7 mouse cellular contexts compared by ENCODE assay signal in genomic region chr12:46818856-46819347, GRCm38 (mm10). TPM values are rescaled to one million over a fixed set of nuclear protein-coding genes. Genes with fewer than 3 reads are reported as not detected.
DNase-seq lines count a peak whose midpoint lies in the region; ATAC-seq lines count a peak whose summit lies in the region.

Gene Nova1, minus strand, starts transcription at chr12:46818929.

- H3K4me3 ChIP-seq in hindbrain, embryonic 16.5 days (ENCODE audit: low read length): peak within 1 kb of the TSS; percentile 87

- DNase-seq in adrenal gland, adult 18-20 months (ENCODE audit: low spot score in 2 of 2): peak; percentile 54 to 61
- peak; percentile 88 to 90 for DNase-seq in cerebellum, postnatal 25 days
- DNase-seq in gastrocnemius, adult 8-10 months (ENCODE audit: low spot score in 2 of 2): peak; percentile 13 to 46
- peak; percentile 59 to 79 for DNase-seq in left cerebral cortex, adult 8-10 months (ENCODE audit: low spot score in 2 of 2)
- DNase-seq in lung, postnatal 4 days: peak; percentile 61 to 70
- peak; percentile 80 for DNase-seq in right cerebral cortex, postnatal 4 days

- WGBS in hindbrain, embryonic 16.5 days: 0% methylated on average over 16 of the region's 68 CpGs

- H3K4me1 ChIP-seq in hindbrain, embryonic 16.5 days (ENCODE audit: control insufficient read depth, insufficient read depth, low read depth, low read length): no peaks in the 10 kb centered on the region

- H3K27ac ChIP-seq in hindbrain, embryonic 16.5 days (ENCODE audit: low read depth, low read length): peak within 1 kb of the TSS; percentile 99

- H3K27me3 ChIP-seq in hindbrain, embryonic 16.5 days (replicated peaks; ENCODE audit: control insufficient read depth, insufficient read depth, low read length): no peaks in the 10 kb centered on the region

- H3K36me3 ChIP-seq in hindbrain, embryonic 16.5 days (ENCODE audit: control insufficient read depth, insufficient read depth, low read length): no peaks in the 10 kb centered on the region

- peak within 1 kb of the TSS; percentile 67 for H3K4me2 ChIP-seq in hindbrain, embryonic 16.5 days (ENCODE audit: low read length)

- ATAC-seq in hindbrain, embryonic 16.5 days: peak; percentile 91

- no peaks in the 10 kb centered on the region for H3K9me3 ChIP-seq in hindbrain, embryonic 16.5 days (ENCODE audit: control insufficient read depth, low read length)

- H3K9ac ChIP-seq in hindbrain, embryonic 16.5 days (ENCODE audit: low read depth, low read length): peak within 1 kb of the TSS; percentile 97

RNA-seq across cellular contexts. Expression of gene Nova1, which starts in this region (rescaled TPM):
- total RNA-seq in adrenal gland, adult 18-20 months (2021): 1 to 10 TPM; 3.6 to 5.4 TPM
- total RNA-seq in gastrocnemius, adult 8-10 months (2022): 1 to 10 TPM; 2.2 to 3.9 (median 3.4) TPM
- 72.3 and 83.8 TPM in 2 replicates for polyA plus RNA-seq in hindbrain, embryonic 16.5 days (2015; fragmentation: Nextera tagmentation; extraction: Ambion mirVana)
- total RNA-seq in left cerebral cortex, adult 8-10 months (2022): 10 to 100 TPM; 47.4 to 60.1 (median 51.0) TPM

Comparison
In these comparisons a context has a peak if more than half of its experiments do, and no peak if none do; other contexts are left out.
1. Peak in every context shown above with its lines: DNase-seq, ATAC-seq, H3K4me3 ChIP-seq and H3K27ac ChIP-seq.
2. RNA of gene Nova1 (total RNA-seq): 47.4 to 60.1 TPM in left cerebral cortex, adult 8-10 months; 3.6 to 5.4 TPM in adrenal gland, adult 18-20 months and 2.2 to 3.9 TPM in gastrocnemius, adult 8-10 months; every median in the first group is over 4 times any median in the second.
3. DNase-seq: peak in every context shown above with its lines; median percentile 89 in cerebellum, postnatal 25 days; 80 in right cerebral cortex, postnatal 4 days; 69 in left cerebral cortex, adult 8-10 months; 66 in lung, postnatal 4 days; 58 in adrenal gland, adult 18-20 months; 30 in gastrocnemius, adult 8-10 months.